Mouse (Mus musculus): ENCODE results near the gene Cntnap5b.

Gene Cntnap5b

GRCm38 (mm10) chr1:100171566-100171965 is 399.0 kb downstream of the Cntnap5b start:
- DNase-seq (ENCODE audit: low spot score in 2 of 2), result no peak

- DNase-seq (ENCODE audit: low spot score in 2 of 2), result peak in 1 of 2 experiments; percentile 61
These were observed 407.5 kb downstream of the Cntnap5b start for GRCm38 (mm10) chr1:100180050-100180449.

GRCm38 (mm10) chr1:100231980-100232608 is 459.5 kb downstream of the Cntnap5b start:
- DNase-seq (ENCODE audit: low spot score in 2 of 2), result no peak

GRCm38 (mm10) chr1:100251964-100252363 is 479.4 kb downstream of the Cntnap5b start:
- no peak for DNase-seq (ENCODE audit: low spot score in 2 of 2)

GRCm38 (mm10) chr1:100310687-100311086 is 538.1 kb downstream of the Cntnap5b start:
- DNase-seq (ENCODE audit: low spot score in 2 of 2), result no peak

GRCm38 (mm10) chr1:100331066-100331465 is 558.5 kb downstream of the Cntnap5b start:
- DNase-seq (ENCODE audit: low spot score in 2 of 2), result no peak

GRCm38 (mm10) chr1:100369415-100370113 is 597.0 kb downstream of the Cntnap5b start:
- no peak for DNase-seq (ENCODE audit: low spot score in 2 of 2)

GRCm38 (mm10) chr1:100386252-100386651 is 613.7 kb downstream of the Cntnap5b start:
- DNase-seq (ENCODE audit: low spot score in 2 of 2), result no peak

- no peak for DNase-seq (ENCODE audit: low spot score in 2 of 2)
These were observed 621.5 kb downstream of the Cntnap5b start for GRCm38 (mm10) chr1:100394034-100394433.

- no peak for DNase-seq (ENCODE audit: low spot score in 2 of 2)
These were observed 644.2 kb downstream of the Cntnap5b start for GRCm38 (mm10) chr1:100416658-100417224.

- DNase-seq (ENCODE audit: low spot score in 2 of 2), result no peak
These were observed 657.6 kb downstream of the Cntnap5b start for GRCm38 (mm10) chr1:100430038-100430774.

- no peak for DNase-seq (ENCODE audit: low spot score in 2 of 2)
These were observed 691.3 kb downstream of the Cntnap5b start for GRCm38 (mm10) chr1:100463877-100464276.

GRCm38 (mm10) chr1:100465226-100465625 is 692.7 kb downstream of the Cntnap5b start:
- no peak for DNase-seq (ENCODE audit: low spot score in 2 of 2)

- DNase-seq (ENCODE audit: low spot score in 2 of 2), result no peak
These were observed 695.0 kb downstream of the Cntnap5b start for GRCm38 (mm10) chr1:100467595-100467994.

- no peak for DNase-seq (ENCODE audit: low spot score in 2 of 2)
These were observed 737.3 kb downstream of the Cntnap5b start for GRCm38 (mm10) chr1:100509866-100510265.
